Mouse (Mus musculus) forebrain, embryonic 14.5 days (tissue): ENCODE data around the gene B3gat3. TPM values are rescaled to one million over a fixed set of nuclear protein-coding genes. Genes with fewer than 3 reads are reported as not detected.
A peak's percentile ranks its signal among the peaks of the same experiment; 100 is the strongest.
"Not testable (repeated sequence)": the region's sequence is repeated elsewhere in the genome, so short reads cannot be mapped to it uniquely, and the experiment has no call there.

Experiments used
- ATAC-seq: fragments of 200-750 bp; cut with Nextera tagmentation; 2 replicates; pipeline ENCODE4 v1.8.0; 2017; ENCODE audit warnings: mild to moderate bottlenecking, moderate library complexity
- DNase-seq: peaks from one replicate; pipeline ENCODE4 v3.0.0-alpha.2; 2015; ENCODE audit warnings: low spot score
- H3K27ac ChIP-seq: fragments of 300-500 bp; sonication (generic); 2 replicates; pipeline ENCODE4 v1.5.1; 2014; ENCODE audit warnings: low read depth, mild to moderate bottlenecking, control low read depth, low read length, moderate library complexity
- H3K27me3 ChIP-seq: fragments of 300-500 bp; sonication (generic); replicated peaks from 2 replicates; pipeline ENCODE4 v1.6.1; 2014; ENCODE audit warnings: low read length, control low read depth, mixed read lengths; ENCODE audit not compliant: control insufficient read depth, insufficient read depth
- H3K36me3 ChIP-seq: fragments of 300-500 bp; sonication (generic); 2 replicates; pipeline ENCODE4 v1.6.1; 2014; ENCODE audit warnings: low read length, control low read depth; ENCODE audit not compliant: control insufficient read depth, insufficient read depth
- H3K4me1 ChIP-seq: fragments of 300-500 bp; sonication (generic); 2 replicates; pipeline ENCODE4 v1.6.1; 2014; ENCODE audit warnings: antibody characterized with exemption, low read length, control low read depth; ENCODE audit not compliant: control insufficient read depth, insufficient read depth
- H3K4me2 ChIP-seq: fragments of 300-500 bp; sonication (generic); 2 replicates; pipeline ENCODE4 v1.6.1; 2014; ENCODE audit warnings: mild to moderate bottlenecking, control low read depth, low read length
- H3K4me3 ChIP-seq: fragments of 300-500 bp; sonication (generic); 2 replicates; pipeline ENCODE4 v1.5.1; 2014; ENCODE audit warnings: low read depth, low read length, control low read depth
- H3K9ac ChIP-seq: fragments of 300-500 bp; sonication (generic); 2 replicates; pipeline ENCODE4 v1.6.1; 2014; ENCODE audit warnings: mild to moderate bottlenecking, low read length, control low read depth, moderate library complexity
- H3K9me3 ChIP-seq: fragments of 300-500 bp; sonication (generic); replicated peaks from 2 replicates; pipeline ENCODE4 v1.6.1; 2016; ENCODE audit warnings: low read length, control low read depth, mixed read lengths; ENCODE audit not compliant: control insufficient read depth
- WGBS: fragments of 180-500 bp; shearing (Covaris S2); extraction: QIAGEN DNeasy Blood & Tissue Kit; methylation state at CpG from one replicate; pipeline ENCODE4 v1.1.7; 2014; 5-methylcytosine and 5-hydroxymethylcytosine counted together
- polyA plus RNA-seq: library from polyadenylated mRNA; unstranded; fragments of >200 nt; fragmentation: Nextera tagmentation; extraction: Ambion mirVana; gene quantifications from 2 replicates; pipeline ENCODE4 v1.2.1, GENCODE M21; 2014

The B3gat3 gene
- polyA plus RNA-seq, 1 experiment from 2014 or later = 53.3 TPM

- no peak for ATAC-seq
- H3K4me2 ChIP-seq = peak overlapping the region; percentile 60
- H3K27me3 ChIP-seq = no peaks in the 10 kb centered on the region
- H3K4me1 ChIP-seq = peaks cover 10% of the 10 kb centered on the region
- WGBS = 78% methylated on average over 8 of the region's 8 CpGs
- no peak for DNase-seq
- H3K9ac ChIP-seq = peak overlapping the region; percentile 62; the same call in 1 of the 2 replicates
- peak overlapping the region; percentile 80; the same call in 1 of the 2 replicates for H3K4me3 ChIP-seq
- H3K36me3 ChIP-seq = peaks cover 73% of the 10 kb centered on the region
- H3K9me3 ChIP-seq = no peaks in the 10 kb centered on the region
- no peak overlapping the region; the same call in 1 of the 2 replicates for H3K27ac ChIP-seq
These were observed 45.6 kb downstream of the B3gat3 start for GRCm38 (mm10) chr19:8965771-8966170.

- ATAC-seq (no peak), DNase-seq (no peak)
- Histone ChIP-seq H3K9me3 (no peaks in the 10 kb centered on the region), H3K4me2 (peak overlapping the region; percentile 60), H3K9ac (peak overlapping the region; percentile 62), H3K36me3 (peaks cover 74% of the 10 kb centered on the region), H3K27ac (peak overlapping the region; percentile 83), H3K4me1 (peaks cover 10% of the 10 kb centered on the region), H3K4me3 (peak overlapping the region; percentile 80), H3K27me3 (no peaks in the 10 kb centered on the region)
- WGBS = 48% methylated on average over 5 of the region's 5 CpGs
These were observed 46.0 kb downstream of the B3gat3 start for GRCm38 (mm10) chr19:8966198-8966589.

GRCm38 (mm10) chr19:8966590-8967372, 46.6 kb downstream of the B3gat3 start, which contains the start of gene Eef1g:
Gene Eef1g (plus strand): TSS chr19:8967041.
- peak within 1 kb of the TSS; percentile 85 for H3K4me2 ChIP-seq
- no peaks in the 10 kb centered on the region for H3K27me3 ChIP-seq
- H3K9me3 ChIP-seq = no peaks in the 10 kb centered on the region
- peaks cover 10% of the 10 kb centered on the region for H3K4me1 ChIP-seq
- H3K27ac ChIP-seq = peak within 1 kb of the TSS; percentile 83
- peak; percentile 100 for DNase-seq
- H3K36me3 ChIP-seq = peaks cover 74% of the 10 kb centered on the region
- under 1% methylated on average over 52 of the region's 52 CpGs for WGBS
- peak within 1 kb of the TSS; percentile 80 for H3K4me3 ChIP-seq
- peak within 1 kb of the TSS; percentile 92 for H3K9ac ChIP-seq
- peak; percentile 99 for ATAC-seq

GRCm38 (mm10) chr19:8967373-8967743, 47.2 kb downstream of the B3gat3 start:
- H3K4me2 ChIP-seq = peak overlapping the region; percentile 85
- ATAC-seq (peak; percentile 1; the same call in 1 of the 2 replicates), DNase-seq (no peak)
- peaks cover 10% of the 10 kb centered on the region for H3K4me1 ChIP-seq
- H3K9ac ChIP-seq = peak overlapping the region; percentile 92
- peak overlapping the region; percentile 80 for H3K4me3 ChIP-seq
- peaks cover 74% of the 10 kb centered on the region for H3K36me3 ChIP-seq
- peak overlapping the region; percentile 74; the same call in 1 of the 2 replicates for H3K27ac ChIP-seq
- H3K27me3 ChIP-seq = no peaks in the 10 kb centered on the region
- H3K9me3 ChIP-seq = no peaks in the 10 kb centered on the region
- 0% methylated on average over 8 of the region's 8 CpGs for WGBS

- H3K4me1 ChIP-seq = peaks cover 10% of the 10 kb centered on the region
- H3K9ac ChIP-seq = peak overlapping the region; percentile 92
- ATAC-seq (no peak), DNase-seq (no peak)
- H3K9me3 ChIP-seq = no peaks in the 10 kb centered on the region
- H3K4me2 ChIP-seq = peak overlapping the region; percentile 85
- peak overlapping the region; percentile 80 for H3K4me3 ChIP-seq
- under 1% methylated on average over 8 of the region's 9 CpGs for WGBS
- H3K36me3 ChIP-seq = peaks cover 74% of the 10 kb centered on the region
- no peak overlapping the region; the same call in 1 of the 2 replicates for H3K27ac ChIP-seq
- no peaks in the 10 kb centered on the region for H3K27me3 ChIP-seq
These were observed 47.7 kb downstream of the B3gat3 start for GRCm38 (mm10) chr19:8967893-8968292.

GRCm38 (mm10) chr19:8972491-8972890, 52.3 kb downstream of the B3gat3 start:
- DNase-seq, H3K27me3 ChIP-seq, H3K4me2 ChIP-seq, H3K4me1 ChIP-seq, H3K9ac ChIP-seq, H3K4me3 ChIP-seq, H3K27ac ChIP-seq, H3K9me3 ChIP-seq, ATAC-seq: not testable (repeated sequence)
- 94% methylated on average over 8 of the region's 8 CpGs for WGBS
- peaks cover 87% of the 10 kb centered on the region for H3K36me3 ChIP-seq

- H3K4me2 ChIP-seq = no peak overlapping the region
- H3K27ac ChIP-seq = no peak overlapping the region
- whole genome bisulfite sequencing = 95% methylated on average over 1 of the region's 1 CpGs
These were observed 54.5 kb downstream of the B3gat3 start for GRCm38 (mm10) chr19:8974638-8975037.

GRCm38 (mm10) chr19:8975491-8975890, 55.3 kb downstream of the B3gat3 start:
- peaks cover 98% of the 10 kb centered on the region for H3K36me3 ChIP-seq
- H3K27ac ChIP-seq = no peak overlapping the region
- WGBS = 93% methylated on average over 2 of the region's 2 CpGs
- ATAC-seq = no peak
- no peaks in the 10 kb centered on the region for H3K27me3 ChIP-seq
- H3K9me3 ChIP-seq = no peaks in the 10 kb centered on the region
- no peak overlapping the region for H3K9ac ChIP-seq
- DNase-seq = no peak
- H3K4me2 ChIP-seq = no peak overlapping the region
- H3K4me1 ChIP-seq = no peaks in the 10 kb centered on the region
- H3K4me3 ChIP-seq = no peak overlapping the region

More at GRCm38 (mm10) chr19:8974638-8975037, 54.5 kb downstream of the B3gat3 start:
- H3K27me3 ChIP-seq = no peaks in the 10 kb centered on the region
- H3K4me3 ChIP-seq = no peak overlapping the region
- DNase-seq = no peak
- no peaks in the 10 kb centered on the region for H3K9me3 ChIP-seq
- H3K4me1 ChIP-seq = no peaks in the 10 kb centered on the region
- H3K36me3 ChIP-seq = peaks cover 98% of the 10 kb centered on the region
- ATAC-seq = no peak
- no peak overlapping the region for H3K9ac ChIP-seq

GRCm38 (mm10) chr19:8976535-8976934, 56.4 kb downstream of the B3gat3 start:
- H3K4me1 ChIP-seq = no peaks in the 10 kb centered on the region
- H3K36me3 ChIP-seq = peaks cover 91% of the 10 kb centered on the region
- H3K9ac ChIP-seq = no peak overlapping the region
- ATAC-seq (peak; percentile 60), DNase-seq (peak; percentile 64)
- H3K27ac ChIP-seq = no peak overlapping the region
- no peaks in the 10 kb centered on the region for H3K27me3 ChIP-seq
- no peak overlapping the region for H3K4me3 ChIP-seq
- no peaks in the 10 kb centered on the region for H3K9me3 ChIP-seq
- WGBS = 42% methylated on average over 3 of the region's 3 CpGs
- H3K4me2 ChIP-seq = no peak overlapping the region
